Mouse (Mus musculus) olfactory bulb, adult 2 months (tissue): Measurements from ENCODE around the gene Shisa6.

Experiments used
- CTCF ChIP-seq: fragments of 200-500 bp; IDR thresholded peaks from 2 replicates; pipeline ENCODE4 v1.5.1; 2012; ENCODE audit warnings: low read depth, mild to moderate bottlenecking, low read length, moderate library complexity; ENCODE audit not compliant: insufficient read depth
- POLR2A ChIP-seq: fragments of 200-500 bp; IDR thresholded peaks from 2 replicates; pipeline ENCODE4 v1.6.1; 2012; ENCODE audit warnings: mild to moderate bottlenecking, low read depth, low read length, moderate library complexity; ENCODE audit not compliant: insufficient read depth

GRCm38 (mm10) chr11:66535866-66536265, 10.1 kb upstream of the Shisa6 start:
- TF ChIP-seq CTCF (no peak), POLR2A (no peak)
